Mouse (Mus musculus): ENCODE results near the gene Zfp622. TPM values are rescaled to one million over a fixed set of nuclear protein-coding genes. Genes with fewer than 3 reads are reported as not detected.
A peak's percentile ranks its signal among the peaks of the same experiment; 100 is the strongest.

Gene Zfp622
- polyA plus RNA-seq, 1 experiment: 102 TPM

- Histone ChIP-seq H3K36me3 (ENCODE audit: control insufficient read depth, insufficient read depth) (no peaks in the 10 kb centered on the region), H3K4me2 (ENCODE audit: low read depth) (no peak overlapping the region), H3K27me3 (ENCODE audit: control insufficient read depth, insufficient read depth, insufficient read length) (no peaks in the 10 kb centered on the region), H3K4me3 (no peak overlapping the region), H3K79me2 (ENCODE audit: control insufficient read depth, insufficient read depth) (peaks cover 32% of the 10 kb centered on the region), H3ac (ENCODE audit: control insufficient read depth, insufficient read length) (no peak overlapping the region)
- no peak for TF ChIP-seq REST (IDR thresholded peaks at IDR 0.05; ENCODE audit: insufficient read depth, insufficient read length)
- no peak for TF ChIP-seq MYOG (IDR thresholded peaks at IDR 0.05; ENCODE audit: control insufficient read depth in 1 of 3, insufficient read depth in 1 of 3, insufficient read length in 2 of 3, low read depth in 2 of 3)
- no peak for TF ChIP-seq USF1 (IDR thresholded peaks at IDR 0.05; ENCODE audit: low read depth)
- TF ChIP-seq TCF3 (IDR thresholded peaks at IDR 0.05; ENCODE audit: insufficient read length, low read depth): no peak
- TF ChIP-seq POLR2AphosphoS2 (IDR thresholded peaks at IDR 0.05; ENCODE audit: insufficient read length, low read depth): no peak
- TF ChIP-seq TCF12 (IDR thresholded peaks at IDR 0.05; ENCODE audit: insufficient read depth, poor library complexity, severe bottlenecking): no peak
- no peak for TF ChIP-seq POLR2A (IDR thresholded peaks at IDR 0.05; ENCODE audit: insufficient read length, low read depth)
- TF ChIP-seq MAX (IDR thresholded peaks at IDR 0.05; ENCODE audit: low read depth): no peak
- no peak for TF ChIP-seq MYOD1 (IDR thresholded peaks at IDR 0.05; ENCODE audit: control insufficient read depth in 1 of 3, insufficient read length in 2 of 3, low read depth in 2 of 3)
- TF ChIP-seq SRF (IDR thresholded peaks at IDR 0.05; ENCODE audit: control insufficient read depth, insufficient read length, low read depth): no peak
- TF ChIP-seq CEBPB (IDR thresholded peaks at IDR 0.05; ENCODE audit: insufficient read depth, poor library complexity, severe bottlenecking): no peak
Observed at GRCm38 (mm10) chr15:25960231-25960630, 23.9 kb upstream of the Zfp622 start.

GRCm38 (mm10) chr15:25966220-25966774, 17.9 kb upstream of the Zfp622 start:
- H3K4me3 ChIP-seq: no peak overlapping the region
- TF ChIP-seq E2F4 (IDR thresholded peaks at IDR 0.05; ENCODE audit: insufficient read depth): no peak
- peak in 1 of 3 experiments; percentile 54 for TF ChIP-seq MYOD1 (IDR thresholded peaks at IDR 0.05; ENCODE audit: control insufficient read depth in 1 of 3, insufficient read length in 2 of 3, low read depth in 2 of 3)
- TF ChIP-seq POLR2AphosphoS2 (IDR thresholded peaks at IDR 0.05; ENCODE audit: insufficient read length, low read depth): no peak
- no peak overlapping the region for H3K4me2 ChIP-seq (ENCODE audit: low read depth)
- H3K36me3 ChIP-seq (ENCODE audit: control insufficient read depth, insufficient read depth): no peaks in the 10 kb centered on the region
- no peaks in the 10 kb centered on the region for H3K27me3 ChIP-seq (ENCODE audit: control insufficient read depth, insufficient read depth, insufficient read length)
- H3K79me2 ChIP-seq (ENCODE audit: control insufficient read depth, insufficient read depth): peaks cover 12% of the 10 kb centered on the region
- no peak overlapping the region for H3ac ChIP-seq (ENCODE audit: control insufficient read depth, insufficient read length)

- Histone ChIP-seq H3K36me3 (ENCODE audit: control insufficient read depth, insufficient read depth) (peaks cover 29% of the 10 kb centered on the region), H3K4me2 (ENCODE audit: low read depth) (no peak overlapping the region), H3K4me3 (no peak overlapping the region), H3K79me2 (ENCODE audit: control insufficient read depth, insufficient read depth) (no peaks in the 10 kb centered on the region), H3K27me3 (ENCODE audit: control insufficient read depth, insufficient read depth, insufficient read length) (no peaks in the 10 kb centered on the region), H3ac (ENCODE audit: control insufficient read depth, insufficient read length) (no peak overlapping the region)
- no peak for TF ChIP-seq TCF3 (IDR thresholded peaks at IDR 0.05; ENCODE audit: insufficient read length, low read depth)
- TF ChIP-seq TCF12 (IDR thresholded peaks at IDR 0.05; ENCODE audit: insufficient read depth, poor library complexity, severe bottlenecking): no peak
- TF ChIP-seq MYOG (IDR thresholded peaks at IDR 0.05; ENCODE audit: control insufficient read depth in 1 of 3, insufficient read depth in 1 of 3, insufficient read length in 2 of 3, low read depth in 2 of 3): no peak
- TF ChIP-seq USF1 (IDR thresholded peaks at IDR 0.05; ENCODE audit: low read depth): no peak
- TF ChIP-seq POLR2AphosphoS2 (IDR thresholded peaks at IDR 0.05; ENCODE audit: insufficient read length, low read depth): no peak
- TF ChIP-seq MAX (IDR thresholded peaks at IDR 0.05; ENCODE audit: low read depth): no peak
- TF ChIP-seq REST (IDR thresholded peaks at IDR 0.05; ENCODE audit: insufficient read depth, insufficient read length): no peak
- no peak for TF ChIP-seq POLR2A (IDR thresholded peaks at IDR 0.05; ENCODE audit: insufficient read length, low read depth)
- TF ChIP-seq E2F4 (IDR thresholded peaks at IDR 0.05; ENCODE audit: insufficient read depth): no peak
- no peak for TF ChIP-seq CEBPB (IDR thresholded peaks at IDR 0.05; ENCODE audit: insufficient read depth, poor library complexity, severe bottlenecking)
- no peak for TF ChIP-seq MYOD1 (IDR thresholded peaks at IDR 0.05; ENCODE audit: control insufficient read depth in 1 of 3, insufficient read length in 2 of 3, low read depth in 2 of 3)
- TF ChIP-seq SRF (IDR thresholded peaks at IDR 0.05; ENCODE audit: control insufficient read depth, insufficient read length, low read depth): no peak
Observed at GRCm38 (mm10) chr15:25971596-25971995, 12.6 kb upstream of the Zfp622 start.

GRCm38 (mm10) chr15:25972758-25973157, 11.4 kb upstream of the Zfp622 start:
- no peak for TF ChIP-seq MYOG (IDR thresholded peaks at IDR 0.05; ENCODE audit: control insufficient read depth in 1 of 3, insufficient read depth in 1 of 3, insufficient read length in 2 of 3, low read depth in 2 of 3)
- no peak for TF ChIP-seq TCF3 (IDR thresholded peaks at IDR 0.05; ENCODE audit: insufficient read length, low read depth)
- TF ChIP-seq MAX (IDR thresholded peaks at IDR 0.05; ENCODE audit: low read depth): no peak
- no peak for TF ChIP-seq SRF (IDR thresholded peaks at IDR 0.05; ENCODE audit: control insufficient read depth, insufficient read length, low read depth)
- TF ChIP-seq TCF12 (IDR thresholded peaks at IDR 0.05; ENCODE audit: insufficient read depth, poor library complexity, severe bottlenecking): no peak
- no peak for TF ChIP-seq USF1 (IDR thresholded peaks at IDR 0.05; ENCODE audit: low read depth)
- TF ChIP-seq MYOD1 (IDR thresholded peaks at IDR 0.05; ENCODE audit: control insufficient read depth in 1 of 3, insufficient read length in 2 of 3, low read depth in 2 of 3): no peak
- no peak for TF ChIP-seq CEBPB (IDR thresholded peaks at IDR 0.05; ENCODE audit: insufficient read depth, poor library complexity, severe bottlenecking)
- no peak for TF ChIP-seq POLR2A (IDR thresholded peaks at IDR 0.05; ENCODE audit: insufficient read length, low read depth)
- TF ChIP-seq POLR2AphosphoS2 (IDR thresholded peaks at IDR 0.05; ENCODE audit: insufficient read length, low read depth): no peak
- no peak for TF ChIP-seq E2F4 (IDR thresholded peaks at IDR 0.05; ENCODE audit: insufficient read depth)
- TF ChIP-seq REST (IDR thresholded peaks at IDR 0.05; ENCODE audit: insufficient read depth, insufficient read length): no peak

GRCm38 (mm10) chr15:25974352-25974751, 9.8 kb upstream of the Zfp622 start:
- no peak overlapping the region for H3K4me3 ChIP-seq

More at GRCm38 (mm10) chr15:25972758-25973157, 11.4 kb upstream of the Zfp622 start:
- Histone ChIP-seq H3K4me3 (no peak overlapping the region), H3K36me3 (ENCODE audit: control insufficient read depth, insufficient read depth) (peaks cover 29% of the 10 kb centered on the region), H3K27me3 (ENCODE audit: control insufficient read depth, insufficient read depth, insufficient read length) (no peaks in the 10 kb centered on the region), H3ac (ENCODE audit: control insufficient read depth, insufficient read length) (no peak overlapping the region), H3K79me2 (ENCODE audit: control insufficient read depth, insufficient read depth) (no peaks in the 10 kb centered on the region), H3K4me2 (ENCODE audit: low read depth) (no peak overlapping the region)

More at GRCm38 (mm10) chr15:25974352-25974751, 9.8 kb upstream of the Zfp622 start:
- no peak overlapping the region for H3ac ChIP-seq (ENCODE audit: control insufficient read depth, insufficient read length)
- no peaks in the 10 kb centered on the region for H3K79me2 ChIP-seq (ENCODE audit: control insufficient read depth, insufficient read depth)
- peaks cover 29% of the 10 kb centered on the region for H3K36me3 ChIP-seq (ENCODE audit: control insufficient read depth, insufficient read depth)
- TF ChIP-seq MAX (IDR thresholded peaks at IDR 0.05; ENCODE audit: low read depth): no peak
- TF ChIP-seq REST (IDR thresholded peaks at IDR 0.05; ENCODE audit: insufficient read depth, insufficient read length): no peak
- H3K4me2 ChIP-seq (ENCODE audit: low read depth): no peak overlapping the region
- H3K27me3 ChIP-seq (ENCODE audit: control insufficient read depth, insufficient read depth, insufficient read length): no peaks in the 10 kb centered on the region

All from myocyte (in vitro differentiated cells).